Mouse (Mus musculus): ENCODE measurements around the gene Ccdc87.
"Not testable (repeated sequence)": the region's sequence is repeated elsewhere in the genome, so short reads cannot be mapped to it uniquely, and the experiment has no call there.

Ccdc87 gene

GRCm38 (mm10) chr19:4838526-4839140 lies 533 bp upstream of the Ccdc87 start:
- DNase-seq: no peak

GRCm38 (mm10) chr19:4840848-4841247 lies 1.7 kb downstream of the Ccdc87 start:
- no peak for DNase-seq

DNA sequence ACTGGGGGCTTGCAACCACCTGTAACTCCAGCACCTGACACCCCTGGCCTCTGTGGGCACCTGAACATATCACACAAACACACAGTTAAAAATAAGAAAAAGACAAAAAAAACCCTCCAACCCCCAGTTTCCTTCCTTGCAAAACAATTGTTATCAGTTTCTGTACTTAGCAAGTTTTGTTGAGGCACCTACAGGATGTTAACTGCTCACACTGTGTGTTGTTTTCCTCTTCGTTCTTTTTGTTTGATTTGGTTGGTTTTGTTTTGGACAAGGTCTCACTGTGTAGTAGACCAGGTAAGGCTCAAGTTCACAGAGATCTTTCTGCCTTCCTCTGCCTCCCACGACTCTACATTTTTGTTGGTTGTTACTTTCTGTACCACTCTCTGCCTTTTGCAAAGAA lies 3.4 kb downstream of the Ccdc87 start:
- DNase-seq: no peak

DNA sequence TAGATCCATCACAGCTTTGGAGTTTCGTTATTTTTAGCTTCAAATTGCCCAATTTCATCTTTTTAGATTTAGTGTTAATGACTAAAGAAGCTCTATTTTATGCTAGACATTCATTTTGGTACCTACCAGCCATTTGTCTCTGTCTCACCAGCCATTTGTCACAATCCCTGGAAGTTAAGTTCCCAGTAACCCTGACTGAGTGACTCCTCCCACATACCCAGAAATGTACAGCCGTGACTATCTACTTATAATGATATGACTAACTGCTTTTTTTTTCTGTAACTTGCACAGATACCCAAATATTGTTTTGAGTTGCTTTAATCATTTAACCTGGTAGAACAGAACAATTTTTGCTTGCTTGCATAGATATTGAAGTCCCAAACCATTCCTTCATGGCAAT lies 6.7 kb downstream of the Ccdc87 start:
- DNase-seq: no peak

GRCm38 (mm10) chr19:4847490-4847889 lies 8.3 kb downstream of the Ccdc87 start:
- peak; percentile 56 to 59 for DNase-seq

DNA sequence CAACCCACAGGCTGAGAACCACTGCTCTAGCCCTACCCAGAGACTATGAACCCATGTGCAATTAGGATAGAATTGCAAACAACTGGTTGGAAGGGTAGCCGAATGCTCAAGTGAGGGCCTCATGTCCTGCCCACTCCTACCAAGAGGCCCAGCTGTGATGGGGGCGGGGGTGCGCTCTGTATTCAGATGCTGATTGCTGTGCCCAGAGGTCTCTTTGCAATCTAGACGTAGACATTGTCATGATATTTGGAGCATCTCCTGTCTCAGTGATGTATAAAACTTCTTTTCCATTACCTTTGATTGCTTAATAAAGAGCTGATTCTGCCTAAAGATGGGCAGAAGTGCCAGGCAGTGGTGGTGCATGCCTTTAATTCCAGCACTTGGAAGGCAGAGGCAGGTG lies 10.6 kb downstream of the Ccdc87 start:
- no peak for DNase-seq

- DNase-seq: no peak
Measured at GRCm38 (mm10) chr19:4850281-4850680, 11.1 kb downstream of the Ccdc87 start.

DNA sequence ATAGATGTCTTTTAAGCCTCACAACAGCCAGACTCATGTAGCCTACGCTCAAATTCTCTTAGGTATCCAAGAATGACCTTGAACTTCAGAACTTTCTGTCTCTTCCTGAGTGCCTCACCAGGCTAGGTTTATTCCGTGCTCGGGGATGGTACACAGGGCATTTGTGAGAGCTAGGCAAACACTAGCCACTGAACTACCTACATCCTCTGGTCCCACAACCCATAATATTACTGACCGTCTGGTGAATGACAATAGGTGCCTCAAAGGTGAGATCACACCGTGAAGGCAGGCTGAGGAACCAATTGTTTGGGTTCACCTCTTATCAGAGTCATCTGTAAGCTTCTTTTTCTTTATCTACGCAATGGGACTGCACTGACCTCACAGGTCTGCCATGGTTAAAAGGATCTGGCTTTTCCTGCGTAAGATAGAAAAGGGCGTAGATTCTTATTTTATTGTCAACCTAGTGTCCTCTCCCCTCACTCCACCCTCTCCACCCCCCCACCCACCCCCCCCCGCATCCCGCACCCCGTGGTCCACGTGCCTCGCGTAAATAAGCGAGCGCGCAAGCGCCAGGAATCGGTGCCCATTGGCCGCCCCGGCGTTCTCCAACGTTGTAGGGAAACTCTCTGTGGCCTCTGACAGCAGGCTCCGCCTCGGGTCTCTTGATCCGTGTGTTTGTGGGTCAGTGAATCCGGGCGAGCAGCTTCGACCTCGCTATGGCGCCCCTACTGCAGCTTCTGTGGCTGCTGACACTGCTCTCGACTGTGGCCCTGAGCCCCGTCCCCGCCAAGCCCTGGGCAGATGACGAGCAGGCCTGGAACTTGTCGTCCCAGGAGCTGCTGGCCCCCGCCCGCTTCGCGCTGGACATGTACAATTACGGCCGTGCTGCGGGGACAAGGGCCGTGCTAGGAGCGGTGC lies 15.6 kb downstream of the Ccdc87 start, which contains the start of gene Ctsf:
Gene Ctsf, plus strand, starts transcription at position 579 of the 918 bp plus-strand sequence.
- DNase-seq: peak; percentile 94 to 95

DNA sequence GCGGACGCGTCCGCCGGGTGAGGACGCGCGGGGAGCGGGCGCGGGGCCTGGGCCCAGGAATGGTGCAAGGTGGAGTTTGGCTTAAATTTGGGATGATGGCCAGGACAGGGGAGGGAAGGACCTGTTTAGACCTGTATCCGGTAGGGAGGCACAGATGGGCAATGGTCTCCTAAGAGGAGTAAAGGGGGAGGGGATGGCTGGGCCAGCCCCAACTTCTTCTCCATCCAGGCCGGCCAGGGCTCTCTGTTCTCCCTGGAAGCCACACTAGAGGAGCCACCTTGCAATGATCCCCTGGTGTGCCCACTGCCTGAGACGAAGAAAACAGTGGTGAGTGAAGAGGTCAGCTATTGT lies 16.3 kb downstream of the Ccdc87 start:
- no peak for DNase-seq

- no peak for DNase-seq
Measured at GRCm38 (mm10) chr19:4855951-4856350, 16.8 kb downstream of the Ccdc87 start.

- DNase-seq: no peak
Measured at GRCm38 (mm10) chr19:4859081-4859480, 19.9 kb downstream of the Ccdc87 start.

GRCm38 (mm10) chr19:4863048-4863447 lies 23.9 kb downstream of the Ccdc87 start:
- peak; percentile 67 to 76 for DNase-seq

- peak; percentile 61 to 64 for DNase-seq
Measured at GRCm38 (mm10) chr19:4865147-4865546, 26.0 kb downstream of the Ccdc87 start.

DNA sequence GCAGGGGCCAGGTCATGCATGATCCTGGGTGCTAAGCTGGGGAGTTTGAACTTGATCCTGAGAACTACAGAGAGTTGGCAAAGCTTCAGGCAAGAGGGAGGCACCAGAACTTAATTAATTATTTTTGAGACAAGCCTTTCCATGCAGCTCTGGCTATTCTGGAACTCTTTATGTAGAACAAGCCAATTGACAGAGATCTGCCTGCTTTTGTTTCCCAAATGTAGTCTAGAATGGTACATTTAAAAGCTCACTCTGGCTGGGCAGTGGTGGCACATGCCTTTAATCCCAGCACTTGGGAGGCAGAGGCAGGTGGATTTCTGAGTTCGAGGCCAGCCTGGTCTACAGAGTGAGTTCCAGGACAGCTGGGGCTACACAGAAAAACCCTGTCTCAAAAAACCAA lies 35.4 kb downstream of the Ccdc87 start:
- DNase-seq: not testable (repeated sequence)

- no peak for DNase-seq
Measured at GRCm38 (mm10) chr19:4876241-4876640, 37.1 kb downstream of the Ccdc87 start.

- no peak for DNase-seq
Measured at GRCm38 (mm10) chr19:4876755-4877154, 37.6 kb downstream of the Ccdc87 start.

DNA sequence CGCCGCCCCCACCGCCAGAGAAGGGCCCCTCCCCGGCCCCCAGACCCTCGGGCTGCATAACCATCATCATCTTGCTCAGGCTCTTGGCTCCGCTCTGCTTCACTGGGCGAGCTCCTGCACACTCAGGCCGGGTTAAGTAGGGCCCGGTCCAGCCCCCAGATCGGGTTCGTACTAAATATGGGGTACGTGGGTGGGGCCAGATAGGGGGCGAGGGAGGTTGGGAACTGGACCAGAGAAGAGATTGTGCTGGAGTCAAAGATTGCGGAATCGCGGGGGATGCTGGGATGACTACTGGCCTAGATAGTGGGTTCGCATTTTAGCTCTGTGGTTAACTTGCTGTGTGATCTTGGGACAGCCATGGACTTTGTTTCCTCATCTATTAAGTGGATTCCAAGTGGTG lies 38.6 kb downstream of the Ccdc87 start, which contains the start of gene Actn3:
Gene Actn3, minus strand, starts transcription at position 125 of the 400 bp plus-strand sequence.
- no peak for DNase-seq

- DNase-seq: peak; percentile 99
Measured at GRCm38 (mm10) chr19:4878405-4879323, 39.5 kb downstream of the Ccdc87 start, which contains the start of gene Zdhhc24. Gene Zdhhc24, plus strand, starts transcription at chr19:4878668.

DNA sequence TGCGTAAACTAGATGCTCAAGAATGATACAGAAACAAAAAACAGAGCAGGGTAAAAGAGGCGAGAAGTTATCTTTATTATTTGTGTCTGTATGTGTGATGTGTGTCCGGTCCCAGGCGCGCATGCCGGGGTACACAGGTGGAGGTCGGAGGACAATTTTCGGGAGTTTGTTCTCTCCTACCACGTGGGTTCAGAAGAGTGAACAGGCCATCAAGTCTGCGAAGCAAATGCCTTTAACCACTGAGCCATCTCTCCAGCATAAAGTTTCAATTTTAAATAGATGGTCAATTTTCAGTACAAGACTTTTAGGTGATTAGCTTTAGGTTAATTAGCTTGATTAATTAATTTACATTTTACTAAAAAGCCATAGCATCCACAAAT lies 40.1 kb downstream of the Ccdc87 start:
- no peak for DNase-seq

GRCm38 (mm10) chr19:4883961-4884360 lies 44.8 kb downstream of the Ccdc87 start:
- no peak for DNase-seq

DNA sequence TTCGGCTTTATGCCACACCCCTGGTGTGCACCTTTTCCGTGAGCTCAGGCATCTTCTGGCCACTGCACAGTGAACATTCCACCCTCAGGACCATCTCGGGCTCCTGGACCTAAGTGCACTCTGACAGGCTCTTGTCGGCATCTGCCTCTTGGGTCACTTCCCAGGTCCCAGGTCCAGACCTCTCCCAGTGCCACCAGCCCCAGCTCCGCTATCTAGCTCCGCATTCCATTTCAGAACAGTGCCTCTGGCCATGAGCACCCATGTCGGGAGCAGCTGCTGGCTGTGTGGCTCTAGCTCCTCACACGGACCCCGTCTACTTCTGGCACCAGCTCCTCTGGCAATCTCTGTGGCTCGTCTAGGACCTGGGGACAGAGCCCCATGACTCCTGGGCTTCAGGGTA lies 50.6 kb downstream of the Ccdc87 start:
- no peak for DNase-seq

DNA sequence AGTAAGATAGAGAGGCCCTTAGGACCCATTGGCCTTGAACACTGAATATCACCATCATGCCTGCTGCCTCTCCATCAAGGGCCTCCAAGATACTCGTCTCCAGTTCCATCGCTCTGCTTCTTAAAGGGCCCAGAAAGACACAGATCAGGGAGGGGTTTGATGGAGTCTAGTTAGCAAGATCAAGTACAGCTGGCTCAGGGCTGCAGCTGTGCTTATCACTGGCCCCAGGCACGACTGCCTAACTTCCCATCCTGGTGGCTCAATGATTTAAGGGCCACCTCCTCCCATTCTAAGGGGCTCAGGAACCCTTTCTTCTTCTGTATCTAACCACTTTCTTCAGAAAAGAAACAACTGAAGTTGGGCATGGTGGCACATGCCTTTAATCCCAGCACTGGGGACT lies 52.6 kb downstream of the Ccdc87 start:
- no peak for DNase-seq
